Mouse (Mus musculus) MEL (cell line): ENCODE measurements at regions not wholly inside any gene's neighbourhood (a gene's known extent, or its start where the extent isn't known, plus 50 kb on each side); places are given as distances from the start of the nearest gene placed in this dataset.

Experiments used
- DNase-seq: peaks from one replicate; pipeline ENCODE4 v3.0.0; 2011; ENCODE audit warnings: low read depth, low spot score
- H3K27ac ChIP-seq: 2 replicates; pipeline ENCODE4 v1.5.1; 2012; ENCODE audit warnings: low read depth, mild to moderate bottlenecking, control low read depth, low read length, moderate library complexity; ENCODE audit not compliant: control insufficient read depth
- H3K27me3 ChIP-seq, 2 experiments: fragments of 150-350 bp in 1 of 2; sonication (generic) in 1 of 2; 2 replicates each; pipeline ENCODE4 v1.6.1; 2012; ENCODE audit warnings: low read length in 2 of 2, mild to moderate bottlenecking in 2 of 2, improper control_type of control experiment in 1 of 2, moderate library complexity in 1 of 2; ENCODE audit not compliant: insufficient read depth in 2 of 2, control insufficient read depth in 1 of 2
- H3K36me3 ChIP-seq, 2 experiments: 2 replicates each; pipeline ENCODE4 v1.6.1; 2012 to 2014; ENCODE audit warnings: low read length in 2 of 2, improper control_type of control experiment in 1 of 2, inconsistent platforms in 1 of 2, mild to moderate bottlenecking in 1 of 2; ENCODE audit not compliant: insufficient read depth in 2 of 2, control insufficient read depth in 1 of 2
- H3K4me1 ChIP-seq, 2 experiments: fragments of 150-350 bp in 1 of 2; sonication (generic) in 1 of 2; 2 replicates each; pipeline ENCODE4 v1.6.1; 2012; ENCODE audit warnings: low read length in 2 of 2, improper control_type of control experiment in 1 of 2, mild to moderate bottlenecking in 1 of 2; ENCODE audit not compliant: insufficient read depth in 2 of 2, control insufficient read depth in 1 of 2
- H3K4me3 ChIP-seq, 2 experiments: fragments of 150-350 bp in 1 of 2; sonication (generic) in 1 of 2; 2 replicates each; pipeline ENCODE4 v1.5.1; 2012; ENCODE audit warnings: low read depth in 2 of 2, low read length in 2 of 2, mild to moderate bottlenecking in 2 of 2, moderate library complexity in 2 of 2, control low read depth in 1 of 2, improper control_type of control experiment in 1 of 2; ENCODE audit not compliant: control insufficient read depth in 1 of 2, insufficient read depth in 1 of 2
- H3K79me2 ChIP-seq: 2 replicates; pipeline ENCODE4 v1.6.1; 2012; ENCODE audit warnings: mild to moderate bottlenecking, low read length, moderate library complexity; ENCODE audit not compliant: control insufficient read depth, poor library complexity, insufficient read depth
- H3K9ac ChIP-seq: 2 replicates; pipeline ENCODE4 v1.6.1; 2012; ENCODE audit warnings: low read depth, mild to moderate bottlenecking, control low read depth, low read length, moderate library complexity; ENCODE audit not compliant: control insufficient read depth, poor library complexity, severe bottlenecking
- H3K9me3 ChIP-seq: fragments of 150-350 bp; sonication (generic); replicated peaks from 2 replicates; pipeline ENCODE4 v1.6.1; 2012; ENCODE audit warnings: mild to moderate bottlenecking, low read length, improper control_type of control experiment, moderate library complexity; ENCODE audit not compliant: insufficient read depth
- CTCF ChIP-seq, 3 experiments: IDR thresholded peaks in 2 of 3; conservative IDR thresholded peaks in 1 of 3; 2 replicates each; pipeline ENCODE4 v1.5.1; 2011 to 2012; ENCODE audit warnings: low read length in 3 of 3, low read depth in 2 of 3, mild to moderate bottlenecking in 2 of 3, improper control_type of control experiment in 1 of 3, inconsistent platforms in 1 of 3, mixed read lengths in 1 of 3, moderate library complexity in 1 of 3; ENCODE audit not compliant: control insufficient read depth in 1 of 3, insufficient read depth in 1 of 3, poor library complexity in 1 of 3, severe bottlenecking in 1 of 3
- E2F4 ChIP-seq: IDR thresholded peaks from 2 replicates; pipeline ENCODE4 v1.6.1; 2011; ENCODE audit warnings: low read depth, low read length, improper control_type of control experiment, borderline replicate concordance
- EP300 ChIP-seq, 2 experiments: IDR thresholded peaks; 2 replicates each; pipeline ENCODE4 v1.6.1; 2011; ENCODE audit warnings: improper control_type of control experiment in 2 of 2, low read length in 2 of 2, low read depth in 1 of 2, mild to moderate bottlenecking in 1 of 2
- HCFC1 ChIP-seq: IDR thresholded peaks from 2 replicates; pipeline ENCODE4 v1.6.1; 2012; ENCODE audit warnings: low read depth, mild to moderate bottlenecking, inconsistent platforms, low read length, improper control_type of control experiment, moderate library complexity
- JUND ChIP-seq: IDR thresholded peaks from 2 replicates; pipeline ENCODE4 v1.6.1; 2011; ENCODE audit warnings: low read depth, mild to moderate bottlenecking, improper control_type of control experiment, low read length
- MAX ChIP-seq: IDR thresholded peaks from 2 replicates; pipeline ENCODE4 v1.6.1; 2011; ENCODE audit warnings: low read length, improper control_type of control experiment
- MEF2A ChIP-seq: IDR thresholded peaks from 2 replicates; pipeline ENCODE4 v1.6.1; 2014; ENCODE audit warnings: low read depth, mild to moderate bottlenecking, inconsistent platforms, low read length, improper control_type of control experiment; ENCODE audit not compliant: poor library complexity, insufficient replicate concordance, severe bottlenecking; ENCODE audit errors: extremely low read depth
- MXI1 ChIP-seq: IDR thresholded peaks from 2 replicates; pipeline ENCODE4 v1.6.1; 2011; ENCODE audit warnings: mild to moderate bottlenecking, low read depth, low read length, improper control_type of control experiment
- MYB ChIP-seq: IDR thresholded peaks from 2 replicates; pipeline ENCODE4 v1.6.1; 2011; ENCODE audit warnings: mild to moderate bottlenecking, low read depth, low read length, improper control_type of control experiment
- NRF1 ChIP-seq: IDR thresholded peaks from 2 replicates; pipeline ENCODE4 v1.6.1; 2014; ENCODE audit warnings: low read depth, mild to moderate bottlenecking, inconsistent platforms, low read length, improper control_type of control experiment, moderate library complexity; ENCODE audit not compliant: poor library complexity, insufficient read depth, severe bottlenecking
- POLR2AphosphoS2 ChIP-seq: IDR thresholded peaks from 2 replicates; pipeline ENCODE4 v1.6.1; 2011; ENCODE audit warnings: low read length, improper control_type of control experiment
- RAD21 ChIP-seq: IDR thresholded peaks from 2 replicates; pipeline ENCODE4 v1.6.1; 2011; ENCODE audit warnings: mild to moderate bottlenecking, low read depth, low read length, improper control_type of control experiment
- SIN3A ChIP-seq: IDR thresholded peaks from 2 replicates; pipeline ENCODE4 v1.6.1; 2012; ENCODE audit warnings: low read length, improper control_type of control experiment, inconsistent platforms
- SMC3 ChIP-seq: IDR thresholded peaks from 2 replicates; pipeline ENCODE4 v1.6.1; 2011; ENCODE audit warnings: low read depth, low read length, improper control_type of control experiment
- TAL1 ChIP-seq: IDR thresholded peaks from 2 replicates; pipeline ENCODE4 v1.6.1; 2012; ENCODE audit warnings: mild to moderate bottlenecking, inconsistent platforms, low read length, moderate library complexity, mixed read lengths
- UBTF ChIP-seq: IDR thresholded peaks from 2 replicates; pipeline ENCODE4 v1.6.1; 2012; ENCODE audit warnings: low read depth, mild to moderate bottlenecking, inconsistent platforms, low read length, improper control_type of control experiment, moderate library complexity, borderline replicate concordance; ENCODE audit not compliant: insufficient read depth
- USF1 ChIP-seq: IDR thresholded peaks from 2 replicates; pipeline ENCODE4 v1.6.1; 2014; ENCODE audit warnings: low read depth, mild to moderate bottlenecking, inconsistent platforms, low read length, improper control_type of control experiment, moderate library complexity
- ZKSCAN1 ChIP-seq: IDR thresholded peaks from 2 replicates; pipeline ENCODE4 v1.6.1; 2012; ENCODE audit warnings: low read depth, mild to moderate bottlenecking, inconsistent platforms, low read length, improper control_type of control experiment, moderate library complexity
- ZNF384 ChIP-seq: IDR thresholded peaks from 2 replicates; pipeline ENCODE4 v1.6.1; 2012; ENCODE audit warnings: low read depth, mild to moderate bottlenecking, inconsistent platforms, low read length, improper control_type of control experiment

- no peak overlapping the region for H3K9ac ChIP-seq
- H3K4me1 ChIP-seq = no peaks in the 10 kb centered on the region
- no peak for DNase-seq
- no peaks in the 10 kb centered on the region for H3K36me3 ChIP-seq
- H3K4me3 ChIP-seq = no peak overlapping the region
- H3K79me2 ChIP-seq = no peaks in the 10 kb centered on the region
- peaks cover 0 to 3% of the 10 kb centered on the region in 2 experiments; a peak in 3 of 4 replicates for H3K27me3 ChIP-seq
- no peak for TF ChIP-seq EP300 (IDR thresholded peaks at IDR 0.05; ENCODE audit: low read depth in 1 of 2, low read length in 2 of 2)
- TF ChIP-seq MXI1 = no peak
- TF ChIP-seq CTCF (IDR thresholded peaks at IDR 0.05 in 2 of 3, conservative IDR thresholded peaks at IDR 0.05 in 1 of 3; ENCODE audit: control insufficient read depth in 1 of 3, insufficient read depth in 1 of 3, low read depth in 2 of 3, low read length in 3 of 3, poor library complexity in 1 of 3, severe bottlenecking in 1 of 3) = no peak
- no peak for TF ChIP-seq UBTF
- TF ChIP-seq ZKSCAN1 = no peak
- TF ChIP-seq MEF2A = no peak
- no peak for TF ChIP-seq ZNF384
- TF ChIP-seq JUND = no peak
- TF ChIP-seq NRF1 = no peak
- TF ChIP-seq USF1 = no peak
- no peak for TF ChIP-seq SMC3
- TF ChIP-seq POLR2AphosphoS2 = no peak
- TF ChIP-seq SIN3A = no peak
- TF ChIP-seq MAX = no peak
- no peak for TF ChIP-seq HCFC1
- TF ChIP-seq E2F4 = no peak
- TF ChIP-seq MYB = no peak
- H3K9me3 ChIP-seq = no peaks in the 10 kb centered on the region
- H3K27ac ChIP-seq = no peak overlapping the region
Measured at GRCm38 (mm10) chr11:117559839-117560238, 75.7 kb downstream of the Gm11733 start.

DNA sequence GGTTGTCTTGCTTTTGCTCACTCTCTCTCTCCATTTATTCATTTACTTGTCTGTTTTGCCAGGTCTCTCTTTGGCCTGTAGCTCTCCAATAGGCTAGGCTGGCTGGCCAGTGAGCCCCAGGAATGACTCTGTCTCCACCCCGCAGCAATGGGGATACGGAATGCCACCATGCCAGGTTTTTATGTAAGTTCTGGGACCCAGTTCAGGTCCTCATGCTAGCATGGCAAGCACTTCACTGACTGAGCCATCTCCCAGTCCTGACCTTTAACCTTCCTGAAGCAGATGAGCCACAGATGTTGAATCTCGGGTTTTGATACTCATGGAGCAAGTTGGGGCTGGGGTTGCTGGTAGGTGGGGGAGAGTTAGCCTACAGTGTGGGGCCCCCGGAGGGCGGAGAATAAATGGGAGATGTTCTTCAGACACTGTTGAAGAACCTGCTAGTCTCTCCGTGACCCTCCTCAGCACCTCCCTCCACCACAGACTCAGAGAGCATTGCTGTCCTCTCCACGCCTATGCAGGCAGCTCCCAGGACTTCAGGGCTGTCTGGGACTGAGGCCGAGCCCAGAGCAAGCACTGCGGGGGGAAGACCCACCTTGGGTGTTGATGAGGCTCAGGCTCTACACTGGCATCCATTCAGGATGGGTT lies 83.9 kb downstream of the Gm11733 start:
- H3K36me3 ChIP-seq = no peaks in the 10 kb centered on the region
- no peak overlapping the region for H3K27ac ChIP-seq
- no peak overlapping the region for H3K4me3 ChIP-seq
- no peaks in the 10 kb centered on the region for H3K79me2 ChIP-seq
- TF ChIP-seq RAD21 = no peak
- no peak for TF ChIP-seq UBTF
- TF ChIP-seq USF1 = no peak
- no peak for TF ChIP-seq TAL1
- TF ChIP-seq E2F4 = no peak
- no peaks in the 10 kb centered on the region for H3K9me3 ChIP-seq
- H3K4me1 ChIP-seq = no peaks in the 10 kb centered on the region
- no peak overlapping the region for H3K9ac ChIP-seq
- peaks cover 0 to 10% of the 10 kb centered on the region in 2 experiments; a peak in 3 of 4 replicates for H3K27me3 ChIP-seq
- no peak for DNase-seq
